8 mouse cellular contexts compared by ENCODE assay signal in genomic region chr3:96597435-96597891, GRCm38 (mm10). TPM values are rescaled to one million over a fixed set of nuclear protein-coding genes. Genes with fewer than 3 reads are reported as not detected.
DNase-seq lines count a peak whose midpoint lies in the region; ATAC-seq and TF ChIP-seq lines count a peak whose summit lies in the region.

No protein-coding gene starts in this region.

- H3K79me2 ChIP-seq in liver, adult 2 months (ENCODE audit: control insufficient read depth, insufficient read depth, low read length) = no peaks in the 10 kb centered on the region

- peak overlapping the region; percentile 32 for H3K4me3 ChIP-seq in liver, adult 2 months (ENCODE audit: insufficient read depth, low read depth, low read length)
- H3K4me3 ChIP-seq in brown adipose tissue, adult 24 weeks (ENCODE audit: insufficient read depth, low read depth, low read length) = peak overlapping the region; percentile 56
- H3K4me3 ChIP-seq in embryonic fibroblast, embryonic 13.5 days (ENCODE audit: insufficient read depth, low read length) = peak overlapping the region; percentile 52
- H3K4me3 ChIP-seq in midbrain, embryonic 14.5 days (replicated peaks; ENCODE audit: low read depth, low read length) = peak overlapping the region; percentile 48

- no peaks in the 10 kb centered on the region for H3K36me3 ChIP-seq in liver, adult 2 months (ENCODE audit: control insufficient read depth, insufficient read depth, low read length)
- no peaks in the 10 kb centered on the region for H3K36me3 ChIP-seq in midbrain, embryonic 14.5 days (ENCODE audit: control insufficient read depth, insufficient read depth, low read length)

- no peak for ATAC-seq in midbrain, embryonic 14.5 days (ENCODE audit: low FRiP score, low TSS enrichment)

- H3K27ac ChIP-seq in liver, adult 2 months (replicated peaks; ENCODE audit: insufficient read depth, low read depth, low read length) = no peak overlapping the region
- peak overlapping the region; percentile 25; the same call in 1 of the 2 replicates for H3K27ac ChIP-seq in brown adipose tissue, adult 24 weeks (replicated peaks; ENCODE audit: low read depth, low read length)
- H3K27ac ChIP-seq in embryonic fibroblast, embryonic 13.5 days (ENCODE audit: insufficient read depth, low read length) = no peak overlapping the region
- peak overlapping the region; percentile 39 for H3K27ac ChIP-seq in midbrain, embryonic 14.5 days (replicated peaks; ENCODE audit: low read depth, low read length)

- H3K9ac ChIP-seq in liver, adult 2 months (ENCODE audit: low read depth, low read length) = peak overlapping the region; percentile 35
- peak overlapping the region; percentile 68 for H3K9ac ChIP-seq in midbrain, embryonic 14.5 days (replicated peaks; ENCODE audit: low read length)

- H3K4me1 ChIP-seq in liver, adult 2 months (ENCODE audit: control insufficient read depth, insufficient read depth, low read length) = 0 out of 2 replicates have a peak, but pooled peaks cover 1% of the 10 kb centered on the region
- H3K4me1 ChIP-seq in brown adipose tissue, adult 24 weeks (ENCODE audit: control insufficient read depth, insufficient read depth, insufficient read length, low read length) = peaks cover 3% of the 10 kb centered on the region
- H3K4me1 ChIP-seq in embryonic fibroblast, embryonic 13.5 days (ENCODE audit: control insufficient read depth, insufficient read depth, low read length) = peaks cover 11% of the 10 kb centered on the region
- peaks cover 56% of the 10 kb centered on the region for H3K4me1 ChIP-seq in midbrain, embryonic 14.5 days (ENCODE audit: control insufficient read depth, insufficient read depth, low read length)

- H3K4me2 ChIP-seq in midbrain, embryonic 14.5 days (ENCODE audit: low read length) = peak overlapping the region; percentile 100

- no peak for TF ChIP-seq CTCF in liver, adult 2 months (IDR thresholded peaks at IDR 0.05; ENCODE audit: low read depth, low read length)
- no peak for TF ChIP-seq CTCF in embryonic fibroblast, embryonic 13.5 days (IDR thresholded peaks at IDR 0.05; ENCODE audit: borderline replicate concordance, insufficient read depth, low read length)

- no peak for DNase-seq in liver, adult 2 months (ENCODE audit: extremely low read depth, low read depth, low spot score)
- no peak for DNase-seq in liver
- DNase-seq in induced T-regulatory cell, adult 2 months (ENCODE audit: low read depth) = peak; percentile 49
- DNase-seq in midbrain, embryonic 14.5 days = peak; percentile 67
- DNase-seq in MN1 (ENCODE audit: low spot score) = no peak
- no peak for DNase-seq in urinary bladder, adult 2 months (ENCODE audit: low spot score)

- H3K27me3 ChIP-seq in liver, adult 2 months (ENCODE audit: control insufficient read depth, insufficient read depth, low read length) = no peaks in the 10 kb centered on the region; the same call in 1 of the 2 replicates
- H3K27me3 ChIP-seq in midbrain, embryonic 14.5 days (ENCODE audit: control insufficient read depth, insufficient read depth, low read length) = no peaks in the 10 kb centered on the region

- 1% methylated on average over 40 of the region's 40 CpGs for WGBS in liver, adult 2 months
- WGBS in midbrain, embryonic 14.5 days = under 1% methylated on average over 40 of the region's 40 CpGs

- H3K9me3 ChIP-seq in midbrain, embryonic 14.5 days (ENCODE audit: control insufficient read depth, low read length) = no peaks in the 10 kb centered on the region

- TF ChIP-seq POLR2A in liver, adult 2 months (IDR thresholded peaks at IDR 0.05; ENCODE audit: extremely low read depth, insufficient read depth, low read length) = no peak
- no peak; the same call in 1 of the 2 replicates for TF ChIP-seq POLR2A in embryonic fibroblast, embryonic 13.5 days (IDR thresholded peaks at IDR 0.05; ENCODE audit: low read depth, low read length)

RNA-seq across cellular contexts. Expression of gene Ankrd34a, which starts 1.0 kb away (rescaled TPM):
- total RNA-seq in liver, adult 2 months (2014; rRNA removed) = 0.07 TPM in 1 of 2 replicates, not detected in the other
- polyA plus RNA-seq in liver, adult 2 months (2012; rRNA removed) = 0.05 and 0.07 TPM in 2 replicates
- polyA plus RNA-seq in brown adipose tissue, adult 24 weeks (2012; ENCODE audit: insufficient read depth, insufficient read length, missing spikeins) = not detected in 2 replicates
- 5.1 and 7.4 TPM in 2 replicates for polyA plus RNA-seq in embryonic fibroblast, embryonic 13.5 days (2011; ENCODE audit: insufficient read length, low read depth, missing spikeins)
- polyA plus RNA-seq in midbrain, embryonic 14.5 days (2014; fragmentation: Nextera tagmentation; extraction: Ambion mirVana) = 12.0 and 13.7 TPM in 2 replicates
- polyA plus RNA-seq in urinary bladder, adult 2 months (2012; rRNA removed) = 0.70 and 1.1 TPM in 2 replicates

RNA-seq across cellular contexts. Expression of gene Polr3gl, which starts 3.5 kb away (rescaled TPM):
- 5.7 and 8.2 TPM in 2 replicates for total RNA-seq in liver, adult 2 months (2014; rRNA removed)
- polyA plus RNA-seq in liver, adult 2 months (2012; rRNA removed) = 7.0 and 7.7 TPM in 2 replicates
- 39.0 and 72.4 TPM in 2 replicates for polyA plus RNA-seq in brown adipose tissue, adult 24 weeks (2012; ENCODE audit: insufficient read depth, insufficient read length, missing spikeins)
- polyA plus RNA-seq in embryonic fibroblast, embryonic 13.5 days (2011; ENCODE audit: insufficient read length, low read depth, missing spikeins) = 23.2 and 30.6 TPM in 2 replicates
- polyA plus RNA-seq in midbrain, embryonic 14.5 days (2014; fragmentation: Nextera tagmentation; extraction: Ambion mirVana) = 14.8 and 17.1 TPM in 2 replicates
- 44.4 and 59.0 TPM in 2 replicates for polyA plus RNA-seq in urinary bladder, adult 2 months (2012; rRNA removed)

RNA-seq across cellular contexts. Expression of gene Lix1l, which starts 3.5 kb away (rescaled TPM):
- 3.0 and 3.1 TPM in 2 replicates for total RNA-seq in liver, adult 2 months (2014; rRNA removed)
- polyA plus RNA-seq in liver, adult 2 months (2012; rRNA removed) = 2.5 and 3.3 TPM in 2 replicates
- 10.0 and 11.0 TPM in 2 replicates for polyA plus RNA-seq in brown adipose tissue, adult 24 weeks (2012; ENCODE audit: insufficient read depth, insufficient read length, missing spikeins)
- 109 and 123 TPM in 2 replicates for polyA plus RNA-seq in embryonic fibroblast, embryonic 13.5 days (2011; ENCODE audit: insufficient read length, low read depth, missing spikeins)
- 6.7 and 7.5 TPM in 2 replicates for polyA plus RNA-seq in midbrain, embryonic 14.5 days (2014; fragmentation: Nextera tagmentation; extraction: Ambion mirVana)
- polyA plus RNA-seq in urinary bladder, adult 2 months (2012; rRNA removed) = 57.6 and 66.0 TPM in 2 replicates

RNA-seq across cellular contexts. Expression of gene Gm16253, which starts 20.7 kb away (rescaled TPM):
- not detected in 2 replicates for total RNA-seq in liver, adult 2 months (2014; rRNA removed)
- not detected in 2 replicates for polyA plus RNA-seq in liver, adult 2 months (2012; rRNA removed)
- polyA plus RNA-seq in brown adipose tissue, adult 24 weeks (2012; ENCODE audit: insufficient read depth, insufficient read length, missing spikeins) = not detected in 2 replicates
- not detected in 2 replicates for polyA plus RNA-seq in embryonic fibroblast, embryonic 13.5 days (2011; ENCODE audit: insufficient read length, low read depth, missing spikeins)
- polyA plus RNA-seq in midbrain, embryonic 14.5 days (2014; fragmentation: Nextera tagmentation; extraction: Ambion mirVana) = 0.43 and 0.45 TPM in 2 replicates
- not detected in 2 replicates for polyA plus RNA-seq in urinary bladder, adult 2 months (2012; rRNA removed)

RNA-seq across cellular contexts. Expression of gene Rbm8a, which starts 32.3 kb away (rescaled TPM):
- 11.9 and 12.2 TPM in 2 replicates for total RNA-seq in liver, adult 2 months (2014; rRNA removed)
- polyA plus RNA-seq in liver, adult 2 months (2012; rRNA removed) = 6.3 and 7.0 TPM in 2 replicates
- 78.8 and 110 TPM in 2 replicates for polyA plus RNA-seq in brown adipose tissue, adult 24 weeks (2012; ENCODE audit: insufficient read depth, insufficient read length, missing spikeins)
- polyA plus RNA-seq in embryonic fibroblast, embryonic 13.5 days (2011; ENCODE audit: insufficient read length, low read depth, missing spikeins) = 108 and 113 TPM in 2 replicates
- 125 and 139 TPM in 2 replicates for polyA plus RNA-seq in midbrain, embryonic 14.5 days (2014; fragmentation: Nextera tagmentation; extraction: Ambion mirVana)
- polyA plus RNA-seq in urinary bladder, adult 2 months (2012; rRNA removed) = 31.0 and 41.8 TPM in 2 replicates

Comparison
In these comparisons a context has a peak if more than half of its experiments do, and no peak if none do; other contexts are left out.
1. DNase-seq: peak in induced T-regulatory cell, adult 2 months (single experiment) and midbrain, embryonic 14.5 days (single experiment); none in liver, adult 2 months (single experiment), liver (single experiment), MN1 (single experiment) and urinary bladder, adult 2 months (single experiment).
2. H3K27ac ChIP-seq: peak in brown adipose tissue, adult 24 weeks (single experiment) and midbrain, embryonic 14.5 days (single experiment); none in liver, adult 2 months (single experiment) and embryonic fibroblast, embryonic 13.5 days (single experiment).
3. Peak in every context shown above with its lines, with median percentiles within 50 percentile points of each other: H3K4me3 ChIP-seq.